Mouse (Mus musculus): ENCODE data around the gene Ptpa. TPM values are rescaled to one million over a fixed set of nuclear protein-coding genes. Genes with fewer than 3 reads are reported as not detected.

The Ptpa gene
- polyA plus RNA-seq, 1 experiment from 2014 or later = 184 TPM

DNA sequence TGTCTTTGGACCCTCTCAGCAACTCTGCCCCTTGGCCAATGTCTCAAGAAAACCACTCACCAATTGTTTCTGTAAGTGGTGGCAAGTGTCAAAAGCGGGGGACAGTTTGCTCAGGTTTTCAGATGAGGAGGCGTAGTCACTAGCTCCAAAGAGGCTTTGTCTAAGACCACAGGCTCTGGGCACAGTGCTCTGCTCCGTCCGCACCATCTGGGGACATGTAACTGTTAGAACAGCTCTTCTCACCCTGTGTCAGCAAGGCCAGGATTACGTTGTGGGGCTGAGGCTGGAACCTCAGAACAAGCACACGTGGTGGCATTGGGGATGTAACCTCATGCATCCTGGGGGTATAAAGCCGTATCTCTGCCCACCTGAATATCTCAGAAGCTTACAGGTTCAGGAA lies 59.6 kb downstream of the Ptpa start:
- no peak overlapping the region for H3K9ac ChIP-seq (replicated peaks; ENCODE audit: low read length)
- no peaks in the 10 kb centered on the region; the same call in 1 of the 2 replicates for H3K27me3 ChIP-seq (ENCODE audit: insufficient read depth, low read length)
- peaks cover 26% of the 10 kb centered on the region for H3K4me1 ChIP-seq (ENCODE audit: insufficient read depth, low read length)
- ATAC-seq (ENCODE audit: low FRiP score, low TSS enrichment) = no peak
- 92% methylated on average over 7 of the region's 7 CpGs for WGBS
- no peak overlapping the region for H3K4me3 ChIP-seq (ENCODE audit: low read length)
- H3K36me3 ChIP-seq (ENCODE audit: insufficient read depth, low read length) = no peaks in the 10 kb centered on the region
- no peak overlapping the region for H3K27ac ChIP-seq (ENCODE audit: low read length)
- no peaks in the 10 kb centered on the region for H3K9me3 ChIP-seq (ENCODE audit: low read length)
- H3K4me2 ChIP-seq (replicated peaks; ENCODE audit: low read depth, low read length) = peak overlapping the region; percentile 99

DNA sequence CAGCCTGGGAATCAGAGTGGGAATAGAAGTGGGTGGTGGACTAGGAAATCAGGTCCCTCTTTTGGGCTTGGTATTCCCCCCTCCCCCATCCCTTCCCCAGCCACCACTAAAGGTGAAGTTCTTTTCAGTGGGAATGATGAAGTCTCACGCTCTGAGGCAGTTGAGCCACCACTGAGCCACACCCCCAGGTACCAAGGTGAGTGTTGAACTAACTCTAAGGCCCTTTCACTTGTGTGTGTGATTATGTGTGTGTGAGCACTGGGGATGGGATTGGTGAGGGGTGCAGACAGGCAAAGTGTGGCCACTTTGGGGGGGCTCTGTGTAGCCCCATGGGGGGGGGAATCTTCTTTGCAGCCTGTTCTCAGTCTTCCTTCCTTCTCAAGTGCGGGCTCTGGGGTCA lies 60.4 kb downstream of the Ptpa start:
- Histone ChIP-seq H3K4me3 (ENCODE audit: low read length) (no peak overlapping the region), H3K4me1 (ENCODE audit: insufficient read depth, low read length) (peaks cover 19% of the 10 kb centered on the region), H3K27ac (ENCODE audit: low read length) (no peak overlapping the region), H3K4me2 (replicated peaks; ENCODE audit: low read depth, low read length) (no peak overlapping the region), H3K9me3 (ENCODE audit: low read length) (no peaks in the 10 kb centered on the region), H3K9ac (replicated peaks; ENCODE audit: low read length) (no peak overlapping the region), H3K36me3 (ENCODE audit: insufficient read depth, low read length) (no peaks in the 10 kb centered on the region), H3K27me3 (ENCODE audit: insufficient read depth, low read length) (no peaks in the 10 kb centered on the region; the same call in 1 of the 2 replicates)
- 65% methylated on average over 2 of the region's 2 CpGs for WGBS
- ATAC-seq (ENCODE audit: low FRiP score, low TSS enrichment) = no peak

DNA sequence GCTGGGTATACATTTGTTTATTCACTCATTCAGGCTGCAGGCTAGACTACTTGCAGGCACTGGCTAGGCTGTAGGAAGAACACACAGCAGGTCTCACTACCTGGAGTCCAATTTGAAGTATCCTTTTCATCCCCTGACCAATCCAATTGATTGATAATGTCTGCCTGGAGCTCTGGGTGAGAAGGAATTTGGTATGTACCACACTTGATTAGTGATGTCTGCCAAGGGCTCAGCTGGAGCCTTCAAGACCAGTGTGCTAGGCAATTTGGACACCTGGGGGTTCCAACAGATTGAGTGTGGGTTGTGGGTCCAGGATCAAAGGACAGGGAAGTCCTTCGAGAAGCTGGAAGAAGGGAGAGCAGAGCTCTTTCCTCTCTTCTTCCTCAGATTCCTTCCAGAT lies 62.7 kb downstream of the Ptpa start:
- Histone ChIP-seq H3K4me3 (ENCODE audit: low read length) (no peak overlapping the region), H3K27ac (ENCODE audit: low read length) (no peak overlapping the region), H3K9ac (replicated peaks; ENCODE audit: low read length) (no peak overlapping the region), H3K36me3 (ENCODE audit: insufficient read depth, low read length) (no peaks in the 10 kb centered on the region), H3K27me3 (ENCODE audit: insufficient read depth, low read length) (no peaks in the 10 kb centered on the region; the same call in 1 of the 2 replicates), H3K4me1 (ENCODE audit: insufficient read depth, low read length) (peaks cover 16% of the 10 kb centered on the region), H3K4me2 (replicated peaks; ENCODE audit: low read depth, low read length) (no peak overlapping the region), H3K9me3 (ENCODE audit: low read length) (no peaks in the 10 kb centered on the region)
- WGBS = 75% methylated on average over 1 of the region's 1 CpGs
- no peak for ATAC-seq (ENCODE audit: low FRiP score, low TSS enrichment)

DNA sequence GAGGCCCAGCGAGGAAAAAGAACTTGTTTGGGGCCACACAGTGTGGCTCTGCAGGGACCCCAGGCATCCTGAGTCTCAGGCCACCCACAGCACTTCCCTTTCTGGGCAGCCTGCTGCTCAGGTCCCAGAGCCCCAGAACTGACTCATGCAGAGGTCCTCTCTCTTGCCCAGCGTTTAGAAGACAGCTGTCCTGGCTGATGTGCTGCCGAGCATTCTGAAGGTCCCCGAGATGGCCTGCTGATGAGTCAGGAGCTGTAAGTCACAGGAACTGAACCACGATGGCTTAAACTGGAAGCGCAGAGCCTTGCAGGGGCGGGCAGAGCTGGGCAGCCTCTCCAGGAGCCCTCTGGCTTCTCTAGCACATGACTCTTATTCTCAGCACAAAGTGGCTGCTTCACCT lies 71.8 kb downstream of the Ptpa start:
- no peak overlapping the region for H3K27ac ChIP-seq (ENCODE audit: low read length)
- 0 out of 2 replicates have a peak overlapping the region, but pooled peaks have one; percentile 1 for H3K9ac ChIP-seq (replicated peaks; ENCODE audit: low read length)
- no peaks in the 10 kb centered on the region for H3K9me3 ChIP-seq (ENCODE audit: low read length)
- 36% methylated on average over 7 of the region's 7 CpGs for WGBS
- H3K27me3 ChIP-seq (ENCODE audit: insufficient read depth, low read length) = no peaks in the 10 kb centered on the region
- ATAC-seq (ENCODE audit: low FRiP score, low TSS enrichment) = no peak
- no peak overlapping the region for H3K4me2 ChIP-seq (replicated peaks; ENCODE audit: low read depth, low read length)
- no peak overlapping the region for H3K4me3 ChIP-seq (ENCODE audit: low read length)
- no peaks in the 10 kb centered on the region for H3K36me3 ChIP-seq (ENCODE audit: insufficient read depth, low read length)
- peaks cover 6% of the 10 kb centered on the region; the same call in 1 of the 2 replicates for H3K4me1 ChIP-seq (ENCODE audit: insufficient read depth, low read length)

DNA sequence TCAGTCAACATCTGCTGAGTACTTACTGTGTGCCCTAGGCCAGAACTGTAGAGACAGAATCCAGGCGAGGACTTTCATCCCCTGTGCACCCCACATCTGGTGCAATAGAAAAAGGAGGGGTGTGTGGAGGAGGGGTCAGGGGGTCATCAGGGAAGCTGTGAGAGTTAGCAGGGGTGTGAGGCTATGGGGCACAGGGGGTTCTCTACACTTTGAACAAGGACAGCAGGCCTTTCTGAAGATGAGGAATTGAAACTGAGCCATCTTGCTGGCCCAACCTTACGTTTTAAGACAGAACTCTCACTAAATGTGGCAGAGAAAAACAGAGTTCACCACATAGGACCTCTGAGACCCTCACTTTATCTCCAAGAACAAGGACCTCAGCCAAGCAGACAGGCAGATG lies 74.5 kb downstream of the Ptpa start:
- Histone ChIP-seq H3K9me3 (ENCODE audit: low read length) (no peaks in the 10 kb centered on the region), H3K27me3 (ENCODE audit: insufficient read depth, low read length) (no peaks in the 10 kb centered on the region), H3K9ac (replicated peaks; ENCODE audit: low read length) (no peak overlapping the region), H3K4me2 (replicated peaks; ENCODE audit: low read depth, low read length) (no peak overlapping the region), H3K4me1 (ENCODE audit: insufficient read depth, low read length) (peaks cover 6% of the 10 kb centered on the region; the same call in 1 of the 2 replicates), H3K27ac (ENCODE audit: low read length) (no peak overlapping the region), H3K36me3 (ENCODE audit: insufficient read depth, low read length) (no peaks in the 10 kb centered on the region), H3K4me3 (ENCODE audit: low read length) (no peak overlapping the region)
- 77% methylated on average over 2 of the region's 2 CpGs for WGBS
- ATAC-seq (ENCODE audit: low FRiP score, low TSS enrichment) = no peak

DNA sequence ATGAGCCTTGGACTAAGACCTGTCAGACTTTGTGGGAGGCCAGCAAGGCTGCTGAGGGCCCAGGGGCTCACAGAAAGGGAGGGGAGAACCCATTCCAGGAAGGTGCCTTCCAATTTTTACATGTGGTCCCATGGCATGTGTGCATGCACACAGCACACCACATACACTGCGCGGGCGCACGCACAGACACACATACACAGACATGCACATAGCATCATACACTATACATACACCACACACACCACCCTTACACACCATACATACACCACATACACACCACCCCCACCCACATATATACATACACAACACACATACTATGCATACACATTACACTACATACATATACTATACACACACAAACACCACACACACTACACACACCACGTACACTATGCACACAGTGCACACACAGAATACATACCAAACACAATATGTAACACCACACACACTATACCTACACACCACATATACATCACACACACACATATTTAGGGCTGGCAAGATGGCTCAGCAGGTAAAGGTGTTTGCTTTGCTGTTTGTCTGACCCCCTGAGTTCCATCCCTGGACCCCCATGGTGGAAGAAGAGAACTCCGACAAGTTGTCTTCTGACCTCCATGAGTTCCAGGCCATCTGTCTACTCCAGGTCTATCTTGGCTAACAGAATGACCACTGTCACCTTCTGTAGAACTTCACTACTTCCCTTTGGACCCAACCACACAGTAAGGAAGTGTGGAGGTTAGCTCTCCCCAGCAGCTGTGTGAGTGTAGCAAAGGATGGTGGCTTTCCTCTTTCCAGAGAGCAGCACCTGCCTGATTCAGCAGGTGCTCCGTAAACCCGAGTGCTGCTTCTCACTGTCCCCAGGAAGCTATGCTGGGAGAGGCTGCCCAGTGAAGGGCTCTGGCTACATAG lies 79.4 kb downstream of the Ptpa start:
- H3K4me2 ChIP-seq (replicated peaks; ENCODE audit: low read depth, low read length) = peak overlapping the region; percentile 64; the same call in 1 of the 2 replicates
- H3K4me3 ChIP-seq (ENCODE audit: low read length) = peak overlapping the region; percentile 38; the same call in 1 of the 2 replicates
- 79% methylated on average over 8 of the region's 8 CpGs for WGBS
- no peaks in the 10 kb centered on the region for H3K36me3 ChIP-seq (ENCODE audit: insufficient read depth, low read length)
- no peak overlapping the region for H3K9ac ChIP-seq (replicated peaks; ENCODE audit: low read length)
- H3K27me3 ChIP-seq (ENCODE audit: insufficient read depth, low read length) = no peaks in the 10 kb centered on the region
- ATAC-seq (ENCODE audit: low FRiP score, low TSS enrichment) = 0 out of 2 replicates have a peak, but pooled peaks have one; percentile 20
- H3K27ac ChIP-seq (ENCODE audit: low read length) = peak overlapping the region; percentile 40; the same call in 1 of the 2 replicates
- H3K4me1 ChIP-seq (ENCODE audit: insufficient read depth, low read length) = peaks cover 12% of the 10 kb centered on the region
- H3K9me3 ChIP-seq (ENCODE audit: low read length) = no peaks in the 10 kb centered on the region

DNA sequence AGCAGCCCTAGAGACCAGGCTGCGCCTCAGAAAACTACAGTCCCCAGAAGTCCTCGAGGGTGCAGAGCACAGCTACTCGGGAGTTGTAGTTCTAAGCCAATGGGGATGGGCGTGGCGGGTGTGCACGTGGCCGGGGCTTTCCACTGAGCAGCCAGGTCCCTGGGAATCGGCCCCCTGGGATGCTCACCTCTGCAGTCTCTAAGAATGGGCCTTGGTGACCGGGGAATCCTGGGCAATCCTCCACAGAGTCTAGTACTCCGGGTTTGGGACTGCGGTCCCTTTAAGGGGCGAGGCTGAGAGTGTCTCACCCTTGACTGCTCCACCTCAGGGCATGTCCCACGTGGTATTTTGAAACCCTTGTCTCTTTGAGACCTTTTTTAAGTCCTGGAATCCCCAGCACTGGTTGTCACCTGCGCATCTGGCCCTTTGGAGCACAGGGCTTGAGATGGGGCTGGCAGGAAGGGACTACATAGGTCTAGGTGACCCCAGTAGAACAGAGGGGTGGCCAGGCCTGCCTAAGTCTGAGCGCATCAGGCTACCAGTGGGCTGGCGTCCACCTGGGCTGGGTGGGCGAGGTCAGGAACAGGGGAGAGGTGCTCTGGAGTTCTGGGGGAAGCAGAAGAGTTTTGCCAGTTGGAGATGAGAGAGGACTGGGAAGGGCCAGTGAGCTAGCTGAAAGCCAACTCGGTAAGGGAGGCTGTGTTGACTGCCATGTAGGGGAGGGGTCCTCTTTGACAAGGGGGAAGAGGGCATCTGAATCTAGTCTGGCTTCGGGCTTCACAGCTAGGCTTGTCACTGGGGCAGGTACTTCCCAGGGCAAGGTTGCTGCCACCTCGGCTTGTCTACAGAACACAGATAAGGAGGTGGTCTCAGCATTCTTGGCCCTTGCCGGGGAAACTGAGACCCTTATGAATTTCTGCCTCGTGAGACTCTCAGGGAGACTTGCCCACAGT lies 80.3 kb downstream of the Ptpa start:
- Histone ChIP-seq H3K9ac (replicated peaks; ENCODE audit: low read length) (peak overlapping the region; percentile 61), H3K27ac (ENCODE audit: low read length) (peak overlapping the region; percentile 40; the same call in 1 of the 2 replicates), H3K4me2 (replicated peaks; ENCODE audit: low read depth, low read length) (peak overlapping the region; percentile 64), H3K4me1 (ENCODE audit: insufficient read depth, low read length) (peaks cover 12% of the 10 kb centered on the region), H3K36me3 (ENCODE audit: insufficient read depth, low read length) (no peaks in the 10 kb centered on the region), H3K27me3 (ENCODE audit: insufficient read depth, low read length) (no peaks in the 10 kb centered on the region), H3K9me3 (ENCODE audit: low read length) (no peaks in the 10 kb centered on the region), H3K4me3 (ENCODE audit: low read length) (peak overlapping the region; percentile 38)
- ATAC-seq (ENCODE audit: low FRiP score, low TSS enrichment) = peak; percentile 97
- WGBS = 23% methylated on average over 22 of the region's 22 CpGs

Small RNA genes within 50 kb of the gene (microRNA-seq; reads per million reads assigned to microRNA genes)
- gene Gm47292 = not detected

Other genes with a start within 250 kb of the Ptpa start
- 22.0 and 22.8 TPM in 2 replicates for gene Endog, start 244.5 kb upstream of the Ptpa start, polyA plus RNA-seq (2015; fragmentation: Nextera tagmentation; extraction: Ambion mirVana)
- gene Spout1, start 237.6 kb upstream of the Ptpa start, polyA plus RNA-seq (2015; fragmentation: Nextera tagmentation; extraction: Ambion mirVana) = 83.5 and 93.2 TPM in 2 replicates
- gene Kyat1, start 210.2 kb upstream of the Ptpa start, polyA plus RNA-seq (2015; fragmentation: Nextera tagmentation; extraction: Ambion mirVana) = 12.0 and 13.4 TPM in 2 replicates
- gene Lrrc8a, start 178.3 kb upstream of the Ptpa start, polyA plus RNA-seq (2015; fragmentation: Nextera tagmentation; extraction: Ambion mirVana) = 43.8 and 46.2 TPM in 2 replicates
- 0.45 TPM in 2 replicates for gene Gm28035, start 175.5 kb upstream of the Ptpa start, polyA plus RNA-seq (2015; fragmentation: Nextera tagmentation; extraction: Ambion mirVana)
- gene Phyhd1, start 149.8 kb upstream of the Ptpa start, polyA plus RNA-seq (2015; fragmentation: Nextera tagmentation; extraction: Ambion mirVana) = 15.8 and 16.0 TPM in 2 replicates
- gene Gm28038, start 135.0 kb upstream of the Ptpa start, polyA plus RNA-seq (2015; fragmentation: Nextera tagmentation; extraction: Ambion mirVana) = not detected in 2 replicates
- 42.6 and 44.2 TPM in 2 replicates for gene Dolk, start 129.7 kb upstream of the Ptpa start, polyA plus RNA-seq (2015; fragmentation: Nextera tagmentation; extraction: Ambion mirVana)
- gene Nup188, start 129.6 kb upstream of the Ptpa start, polyA plus RNA-seq (2015; fragmentation: Nextera tagmentation; extraction: Ambion mirVana) = 37.6 and 47.9 TPM in 2 replicates
- 100 and 102 TPM in 2 replicates for gene Sh3glb2, start 56.7 kb upstream of the Ptpa start, polyA plus RNA-seq (2015; fragmentation: Nextera tagmentation; extraction: Ambion mirVana)
- 32.0 and 34.9 TPM in 2 replicates for gene Miga2, start 51.8 kb upstream of the Ptpa start, polyA plus RNA-seq (2015; fragmentation: Nextera tagmentation; extraction: Ambion mirVana)
- gene Dolpp1, start 23.8 kb upstream of the Ptpa start, polyA plus RNA-seq (2015; fragmentation: Nextera tagmentation; extraction: Ambion mirVana) = 44.2 and 46.8 TPM in 2 replicates
- gene Crat, start 226 bp upstream of the Ptpa start, polyA plus RNA-seq (2015; fragmentation: Nextera tagmentation; extraction: Ambion mirVana) = 40.9 and 44.2 TPM in 2 replicates
- gene Ier5l, start 58.2 kb downstream of the Ptpa start, polyA plus RNA-seq (2015; fragmentation: Nextera tagmentation; extraction: Ambion mirVana) = 2.2 and 2.9 TPM in 2 replicates
- gene Cstad, start 179.0 kb downstream of the Ptpa start, polyA plus RNA-seq (2015; fragmentation: Nextera tagmentation; extraction: Ambion mirVana) = 1.5 and 2.5 TPM in 2 replicates

Data from kidney, embryonic 16.5 days (tissue).